Mouse (Mus musculus) CH12.LX (cell line): ENCODE measurements around the gene Eif2ak3. TPM values are rescaled to one million over a fixed set of nuclear protein-coding genes. Genes with fewer than 3 reads are reported as not detected.

Experiments used
- DNase-seq: peaks from one replicate; pipeline ENCODE4 v3.0.0-alpha.2; 2013; ENCODE audit errors: extremely low read depth
- H3K27ac ChIP-seq: 2 replicates; pipeline ENCODE4 v1.5.1; 2012; ENCODE audit warnings: low read depth, mild to moderate bottlenecking, control low read depth, moderate library complexity; ENCODE audit not compliant: insufficient read depth
- H3K27me3 ChIP-seq: replicated peaks from 2 replicates; pipeline ENCODE3; 2012; ENCODE audit warnings: inconsistent platforms
- H3K36me3 ChIP-seq, 2 experiments: replicated peaks in 1 of 2; 2 replicates each; pipeline versions ENCODE3 to v1.6.1; 2012; ENCODE audit warnings: inconsistent platforms in 1 of 2, low read length in 1 of 2, mild to moderate bottlenecking in 1 of 2, mixed read lengths in 1 of 2, moderate library complexity in 1 of 2; ENCODE audit not compliant: control insufficient read depth in 1 of 2, insufficient read depth in 1 of 2
- H3K4me1 ChIP-seq, 2 experiments: 2 replicates each; pipeline ENCODE4 v1.6.1; 2012; ENCODE audit warnings: inconsistent platforms in 1 of 2, moderate library complexity in 1 of 2; ENCODE audit not compliant: insufficient read depth in 2 of 2, control insufficient read depth in 1 of 2
- H3K4me2 ChIP-seq: 2 replicates; pipeline ENCODE4 v1.6.1; 2012; ENCODE audit warnings: low read depth, mild to moderate bottlenecking, control low read depth; ENCODE audit not compliant: poor library complexity, insufficient read depth, severe bottlenecking
- H3K4me3 ChIP-seq, 3 experiments: fragments of 150-350 bp in 1 of 3; sonication (generic) in 1 of 3; replicated peaks in 1 of 3; 2 replicates each; pipeline versions ENCODE3 to v1.5.1; 2011 to 2012; ENCODE audit warnings: low read depth in 2 of 3, low read length in 2 of 3, mild to moderate bottlenecking in 2 of 3, moderate library complexity in 2 of 3, control low read depth in 1 of 3, improper control_type of control experiment in 1 of 3, inconsistent platforms in 1 of 3, mixed read lengths in 1 of 3; ENCODE audit not compliant: poor library complexity in 1 of 3
- H3K79me2 ChIP-seq: replicated peaks from 2 replicates; pipeline ENCODE4 v1.6.1; 2012; ENCODE audit warnings: mild to moderate bottlenecking, moderate library complexity; ENCODE audit not compliant: control insufficient read depth, poor library complexity, insufficient read depth, severe bottlenecking; ENCODE audit errors: extremely low read depth
- H3K9ac ChIP-seq: 2 replicates; pipeline ENCODE4 v1.6.1; 2012; ENCODE audit warnings: low read depth, mild to moderate bottlenecking, control low read depth, moderate library complexity; ENCODE audit not compliant: insufficient read depth
- H3K9me3 ChIP-seq: replicated peaks from 2 replicates; pipeline ENCODE3; 2012; ENCODE audit warnings: low read length, inconsistent platforms, mixed read lengths
- BHLHE40 ChIP-seq: IDR thresholded peaks from 2 replicates; pipeline ENCODE4 v1.6.1; 2011; ENCODE audit warnings: mild to moderate bottlenecking, low read depth, low read length, improper control_type of control experiment
- CHD1 ChIP-seq: IDR thresholded peaks from 2 replicates; pipeline ENCODE4 v1.6.1; 2012; ENCODE audit warnings: low read depth, low read length, improper control_type of control experiment, inconsistent platforms
- CHD2 ChIP-seq: IDR thresholded peaks from 2 replicates; pipeline ENCODE4 v1.6.1; 2011; ENCODE audit warnings: low read length, improper control_type of control experiment
- CTCF ChIP-seq, 2 experiments: IDR thresholded peaks in 1 of 2; conservative IDR thresholded peaks in 1 of 2; 2 replicates each; pipeline ENCODE4 v1.5.1; 2011 to 2012; ENCODE audit warnings: low read depth in 2 of 2, low read length in 2 of 2, improper control_type of control experiment in 1 of 2, inconsistent platforms in 1 of 2, mild to moderate bottlenecking in 1 of 2, moderate library complexity in 1 of 2
- E2F4 ChIP-seq: IDR thresholded peaks from 2 replicates; pipeline ENCODE4 v1.6.1; 2011; ENCODE audit warnings: low read depth, low read length, improper control_type of control experiment; ENCODE audit not compliant: insufficient replicate concordance
- ELF1 ChIP-seq: IDR thresholded peaks from 2 replicates; pipeline ENCODE4 v1.6.1; 2014; ENCODE audit warnings: low read depth, mild to moderate bottlenecking, inconsistent platforms, low read length, improper control_type of control experiment
- EP300 ChIP-seq: IDR thresholded peaks from 2 replicates; pipeline ENCODE4 v1.6.1; 2011; ENCODE audit warnings: low read length, improper control_type of control experiment
- ETS1 ChIP-seq: conservative IDR thresholded peaks from 2 replicates; pipeline ENCODE4 v1.6.1; 2012; ENCODE audit warnings: low read depth, mild to moderate bottlenecking, inconsistent platforms, low read length, improper control_type of control experiment, moderate library complexity
- HCFC1 ChIP-seq: IDR thresholded peaks from 2 replicates; pipeline ENCODE4 v1.6.1; 2012; ENCODE audit warnings: low read depth, mild to moderate bottlenecking, inconsistent platforms, low read length, improper control_type of control experiment
- IRF4 ChIP-seq: IDR thresholded peaks from 2 replicates; pipeline ENCODE4 v1.6.1; 2014; ENCODE audit warnings: low read depth, mild to moderate bottlenecking, inconsistent platforms, low read length, improper control_type of control experiment
- JUN ChIP-seq: IDR thresholded peaks from 2 replicates; pipeline ENCODE4 v1.6.1; 2011; ENCODE audit warnings: low read depth, mild to moderate bottlenecking, low read length, improper control_type of control experiment, moderate library complexity; ENCODE audit not compliant: insufficient read depth
- JUND ChIP-seq: conservative IDR thresholded peaks from 2 replicates; pipeline ENCODE4 v1.6.1; 2011; ENCODE audit warnings: low read depth, low read length, improper control_type of control experiment
- KAT2A ChIP-seq: IDR thresholded peaks from 2 replicates; pipeline ENCODE4 v1.6.1; 2012; ENCODE audit warnings: low read length, improper control_type of control experiment, inconsistent platforms; ENCODE audit not compliant: insufficient replicate concordance
- MAFK ChIP-seq: IDR thresholded peaks from 2 replicates; pipeline ENCODE4 v1.6.1; 2011; ENCODE audit warnings: low read length, improper control_type of control experiment; ENCODE audit not compliant: insufficient replicate concordance
- MAZ ChIP-seq: IDR thresholded peaks from 2 replicates; pipeline ENCODE4 v1.6.1; 2012; ENCODE audit warnings: low read depth, mild to moderate bottlenecking, inconsistent platforms, low read length, improper control_type of control experiment, moderate library complexity
- MEF2A ChIP-seq: IDR thresholded peaks from 2 replicates; pipeline ENCODE4 v1.6.1; 2014; ENCODE audit warnings: low read depth, mild to moderate bottlenecking, inconsistent platforms, low read length, improper control_type of control experiment, borderline replicate concordance
- MXI1 ChIP-seq: IDR thresholded peaks from 2 replicates; pipeline ENCODE4 v1.6.1; 2011; ENCODE audit warnings: mild to moderate bottlenecking, low read depth, low read length, improper control_type of control experiment
- MYC ChIP-seq: IDR thresholded peaks from 2 replicates; pipeline ENCODE4 v1.6.1; 2011; ENCODE audit warnings: low read depth, mild to moderate bottlenecking, improper control_type of control experiment, low read length
- NRF1 ChIP-seq: IDR thresholded peaks from 2 replicates; pipeline ENCODE4 v1.6.1; 2014; ENCODE audit warnings: low read depth, mild to moderate bottlenecking, inconsistent platforms, low read length, improper control_type of control experiment, moderate library complexity
- PAX5 ChIP-seq: IDR thresholded peaks from 2 replicates; pipeline ENCODE4 v1.6.1; 2012; ENCODE audit warnings: low read length, inconsistent platforms, mixed read lengths
- POLR2A ChIP-seq: IDR thresholded peaks from 2 replicates; pipeline ENCODE4 v1.6.1; 2011; ENCODE audit warnings: low read depth, mild to moderate bottlenecking, improper control_type of control experiment, low read length
- POLR2AphosphoS2 ChIP-seq: IDR thresholded peaks from 2 replicates; pipeline ENCODE4 v1.6.1; 2011; ENCODE audit warnings: low read depth, low read length, improper control_type of control experiment
- RCOR1 ChIP-seq: conservative IDR thresholded peaks from 2 replicates; pipeline ENCODE4 v1.6.1; 2012; ENCODE audit warnings: low read depth, mild to moderate bottlenecking, inconsistent platforms, low read length, improper control_type of control experiment
- SIN3A ChIP-seq: IDR thresholded peaks from 2 replicates; pipeline ENCODE4 v1.6.1; 2012; ENCODE audit warnings: low read length, improper control_type of control experiment, inconsistent platforms
- SMC3 ChIP-seq: IDR thresholded peaks from 2 replicates; pipeline ENCODE4 v1.6.1; 2011; ENCODE audit warnings: low read depth, low read length, improper control_type of control experiment
- USF1 ChIP-seq: IDR thresholded peaks from 2 replicates; pipeline ENCODE4 v1.6.1; 2014; ENCODE audit warnings: low read depth, mild to moderate bottlenecking, inconsistent platforms, low read length, improper control_type of control experiment
- USF2 ChIP-seq: conservative IDR thresholded peaks from 2 replicates; pipeline ENCODE4 v1.6.1; 2011; ENCODE audit warnings: low read depth, low read length, improper control_type of control experiment
- ZC3H11A ChIP-seq: IDR thresholded peaks from 2 replicates; pipeline ENCODE4 v1.6.1; 2012; ENCODE audit warnings: low read depth, mild to moderate bottlenecking, inconsistent platforms, low read length, improper control_type of control experiment
- ZMIZ1 ChIP-seq: IDR thresholded peaks from 2 replicates; pipeline ENCODE4 v1.6.1; 2012; ENCODE audit warnings: low read depth, mild to moderate bottlenecking, inconsistent platforms, low read length, improper control_type of control experiment
- ZNF384 ChIP-seq: IDR thresholded peaks from 2 replicates; pipeline ENCODE4 v1.6.1; 2012; ENCODE audit warnings: low read depth, low read length, improper control_type of control experiment, inconsistent platforms
- dilution Hi-C: fragments of 300-500 bp; cut with MboI; formaldehyde crosslinking; loops from 2 replicates; pipeline ENCODE4 v1.14.3; 2020; ENCODE audit warnings: low sequenced_read_pairs; ENCODE audit not compliant: extremely low pct_unique_long_range_greater_than_20kb, extremely low pct_ligation_motif_present
- in situ Hi-C: fragments of 300-500 bp; cut with MboI; formaldehyde crosslinking; loops from 3 replicates; pipeline ENCODE4 v1.14.3; 2019; ENCODE audit warnings: low sequenced_read_pairs, low pct_ligation_motif_present, low pct_unique_long_range_greater_than_20kb, mixed read lengths
- polyA plus RNA-seq: library from polyadenylated mRNA; unstranded; fragments of >175 nt; gene quantifications from 2 replicates; pipeline ENCODE4 v1.2.1, GENCODE M21; 2012; ENCODE audit warnings: low read depth; ENCODE audit not compliant: insufficient read length
- total RNA-seq, 2 experiments: library from RNA; depleted of rRNA; stranded (reverse); fragments of 300-350 nt in 1 of 2; fragments of >200 nt in 1 of 2; gene quantifications; 2 replicates each; pipeline ENCODE4 v1.2.3; 2012 to 2014

Eif2ak3 gene
- total and polyA plus RNA-seq, 3 experiments = 21.2 to 38.9 (median 23.1) TPM

DNA sequence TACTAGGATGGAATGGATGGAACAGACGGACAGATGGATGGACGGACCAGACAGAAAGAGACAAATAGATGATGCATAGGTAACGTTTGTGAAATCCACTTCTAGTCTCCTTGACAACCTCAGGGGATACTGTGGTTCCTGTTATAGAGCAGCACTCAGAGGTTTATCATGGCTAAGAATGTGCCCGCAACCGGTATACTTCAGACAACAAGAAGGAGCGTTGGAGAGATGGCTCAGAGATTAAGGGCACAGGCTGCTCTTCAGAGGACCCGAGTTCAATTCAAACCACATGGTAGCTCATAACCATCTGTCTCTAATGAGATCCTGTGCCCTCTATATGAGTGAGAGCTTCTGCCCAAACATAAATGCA, 68.1 kb downstream of the Eif2ak3 start:
- Histone ChIP-seq H3K4me3 (no peak overlapping the region), H3K27me3 (no peaks in the 10 kb centered on the region), H3K9ac (no peak overlapping the region), H3K27ac (no peak overlapping the region), H3K36me3 (peaks cover 0 to under 1% of the 10 kb centered on the region in 2 experiments), H3K4me2 (no peak overlapping the region), H3K4me1 (peaks cover 0 to 26% of the 10 kb centered on the region in 2 experiments; a peak in 3 of 4 replicates), H3K79me2 (no peaks in the 10 kb centered on the region), H3K9me3 (no peaks in the 10 kb centered on the region)
- in situ Hi-C loops = no loop called here
- no peak for DNase-seq
- dilution Hi-C loops = no loop called here
- TF ChIP-seq CHD2 (no peak), CTCF (conservative IDR thresholded peaks at IDR 0.05 in 1 of 2, IDR thresholded peaks at IDR 0.05 in 1 of 2; ENCODE audit: low read depth in 2 of 2, low read length in 2 of 2) (no peak), SMC3 (no peak), MAZ (no peak), SIN3A (no peak), E2F4 (no peak), IRF4 (no peak), MEF2A (no peak), USF2 (no peak), HCFC1 (no peak), MAFK (no peak), NRF1 (no peak), ZC3H11A (no peak), MYC (no peak), EP300 (no peak), ZNF384 (no peak), POLR2A (no peak), JUN (no peak), KAT2A (no peak), JUND (no peak)

GRCm38 (mm10) chr6:70918827-70919226, 74.5 kb downstream of the Eif2ak3 start, which contains the start of gene Tex37:
TSS of gene Tex37 (minus strand) at chr6:70918927.
- in situ Hi-C loops = no loop called here
- no peak within 1 kb of the TSS for H3K9ac ChIP-seq
- TF ChIP-seq ETS1 (no peak), CHD1 (no peak), ELF1 (no peak), BHLHE40 (no peak), ZNF384 (no peak), MYC (no peak), POLR2AphosphoS2 (no peak), USF2 (no peak), EP300 (no peak), MXI1 (no peak), PAX5 (no peak), SMC3 (no peak), NRF1 (no peak), HCFC1 (no peak), RCOR1 (no peak), JUN (no peak), USF1 (no peak), CHD2 (no peak), ZMIZ1 (no peak), MAZ (no peak)
- no peaks in the 10 kb centered on the region for H3K27me3 ChIP-seq
- H3K27ac ChIP-seq = no peak within 1 kb of the TSS
- H3K79me2 ChIP-seq = no peaks in the 10 kb centered on the region
- H3K36me3 ChIP-seq = no peaks in the 10 kb centered on the region
- peaks cover 7 to 13% of the 10 kb centered on the region in 2 experiments for H3K4me1 ChIP-seq
- dilution Hi-C loops = no loop called here
- no peak within 1 kb of the TSS for H3K4me2 ChIP-seq
- H3K4me3 ChIP-seq = no peak within 1 kb of the TSS
- H3K9me3 ChIP-seq = no peaks in the 10 kb centered on the region
- no peak for DNase-seq
